Comparison of ENCODE assay signal across 25 mouse cellular contexts in genomic region chr9:71850283-71850682, GRCm38 (mm10).
"Had no signal": no experiment of that assay in that cellular context is flagged by ENCODE, and none has a peak within 500 bp of the region (broad histone marks: within the 10 kb centered on the region; RNA-seq: fewer than 3 reads in every experiment).

No protein-coding gene starts in this region.

- DNase-seq: gastrocnemius, postnatal 10 days; gastrocnemius, postnatal 25 days; heart, adult 2 months; heart, postnatal 14 days; heart, postnatal 4 days; kidney, adult 18-20 months; kidney, adult 8-10 months; kidney, postnatal 10 days; kidney, postnatal 25 days; kidney, postnatal 4 days; layer of hippocampus, postnatal 36 days; left cerebral cortex, postnatal 4 days; liver, embryonic 13.5 days had no signal

- H3K4me1 ChIP-seq: hindbrain, embryonic 10.5 days; hindbrain, embryonic 12.5 days; intestine, embryonic 15.5 days; limb, embryonic 13.5 days; limb, embryonic 15.5 days had no signal

- H3K27me3 ChIP-seq: heart, embryonic 13.5 days; heart, embryonic 15.5 days; hindbrain, embryonic 12.5 days; intestine, embryonic 15.5 days; limb, embryonic 13.5 days; limb, embryonic 15.5 days; liver, embryonic 13.5 days had no signal

- H3K9ac ChIP-seq: heart, embryonic 13.5 days; heart, embryonic 15.5 days; hindbrain, embryonic 12.5 days; hindbrain, embryonic 14.5 days; intestine, embryonic 15.5 days; limb, embryonic 13.5 days; limb, embryonic 15.5 days; liver, embryonic 13.5 days had no signal

- H3K27ac ChIP-seq: heart, adult 2 months; heart, embryonic 13.5 days; heart, embryonic 15.5 days; hindbrain, embryonic 10.5 days; hindbrain, embryonic 12.5 days; hindbrain, embryonic 14.5 days; intestine, embryonic 15.5 days; layer of hippocampus, adult 2 months; limb, embryonic 13.5 days; limb, embryonic 15.5 days; liver, embryonic 13.5 days had no signal

- H3K9me3 ChIP-seq: heart, embryonic 13.5 days; heart, embryonic 15.5 days; hindbrain, embryonic 10.5 days; hindbrain, embryonic 12.5 days; intestine, embryonic 15.5 days; limb, embryonic 13.5 days; limb, embryonic 15.5 days; liver, embryonic 13.5 days had no signal

- H3K4me3 ChIP-seq: heart, adult 2 months; heart, embryonic 13.5 days; heart, embryonic 15.5 days; hindbrain, embryonic 10.5 days; hindbrain, embryonic 12.5 days; intestine, embryonic 15.5 days; layer of hippocampus, adult 2 months; limb, embryonic 13.5 days; limb, embryonic 15.5 days; liver, embryonic 13.5 days had no signal

- ATAC-seq: hindbrain, embryonic 16.5 days; inflammation-experienced regulatory T-cells, adult 6 months; intestine, embryonic 15.5 days; intestine, postnatal 0 days had no signal
